Mouse (Mus musculus) adrenal gland, postnatal 4 days (tissue): ENCODE measurements around the gene Arhgdia. TPM values are rescaled to one million over a fixed set of nuclear protein-coding genes. Genes with fewer than 3 reads are reported as not detected.

Experiments
- DNase-seq, 2 experiments: peaks; one replicate each; pipeline ENCODE4 v3.0.0; 2021 to 2022; ENCODE audit warnings: low spot score in 2 of 2, mixed read lengths in 2 of 2
- long read RNA-seq, 2 experiments: library from polyadenylated mRNA; stranded (forward); transcript quantifications; one replicate each; pipeline ENCODE4 v2.0.0; 2021
- total RNA-seq, 2 experiments: library from RNA; stranded (reverse); gene quantifications; 2 replicates each; pipeline ENCODE4 v1.2.3; 2021

Arhgdia gene
- 100 to 1,000 TPM; 321 to 354 TPM for total RNA-seq
- long read RNA-seq, experiment 1, transcript Arhgdia-201 (6 exons, 2,150 nt), result minor isoform, 11 of 493 reads
- long read RNA-seq, experiment 1, transcript Arhgdia-202 (6 exons, 1,867 nt), result major isoform, 415 of 493 reads
- long read RNA-seq, experiment 1, partial matches to known transcripts, result 16 of 493 reads
- long read RNA-seq, experiment 1, other reads (novel, unspliced or antisense), result 51 of 493 reads
- long read RNA-seq, experiment 2, transcript Arhgdia-202 (6 exons, 1,867 nt), result major isoform, 309 of 416 reads
- long read RNA-seq, experiment 2, transcript Arhgdia-201 (6 exons, 2,150 nt), result minor isoform, 10 of 416 reads
- long read RNA-seq, experiment 2, partial matches to known transcripts, result 8 of 416 reads
- long read RNA-seq, experiment 2, other reads (novel, unspliced or antisense), result 89 of 416 reads

DNA sequence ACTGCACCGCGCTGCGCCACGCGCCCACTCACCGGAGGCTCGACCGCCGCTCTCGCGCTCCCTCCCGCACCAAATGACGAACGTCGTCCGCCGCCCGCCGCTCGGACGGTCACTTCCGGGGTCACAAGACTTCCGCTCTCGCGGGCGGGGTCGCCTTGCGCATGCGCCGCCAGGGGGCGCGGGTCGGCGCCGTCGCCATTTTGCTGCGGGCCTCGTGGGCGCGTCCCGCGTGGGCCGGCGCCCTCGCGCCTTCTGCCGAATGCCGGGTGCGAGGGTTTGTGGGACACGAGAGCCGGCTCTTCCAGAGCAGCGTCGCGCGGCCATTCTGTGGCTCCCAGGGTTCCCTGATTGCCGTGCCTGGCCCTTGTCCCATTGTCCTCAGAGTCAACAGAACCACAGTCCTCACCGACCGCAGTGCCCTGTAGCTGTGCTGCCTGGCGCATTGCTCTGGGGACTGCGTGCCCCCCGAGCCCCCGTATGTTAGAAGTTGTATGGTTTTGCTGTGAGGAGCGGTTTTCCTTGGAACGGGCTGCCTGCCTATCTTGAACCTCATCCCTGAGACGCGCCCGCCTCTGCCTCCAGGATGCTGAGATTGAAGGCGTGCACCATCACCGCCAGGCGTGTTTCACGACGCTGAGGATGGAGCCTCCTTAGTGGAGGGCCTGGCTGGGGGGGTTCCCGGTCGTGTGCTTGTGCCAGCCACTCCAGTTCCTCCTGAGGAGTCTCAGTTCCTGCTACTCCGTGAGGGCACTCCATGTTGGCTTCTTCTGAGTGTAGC lies at the start of gene Arhgdia:
Arhgdia (minus strand) TSS at position 135 of the 778 bp plus-strand sequence.
- peak; percentile 80 to 83 for DNase-seq

DNA sequence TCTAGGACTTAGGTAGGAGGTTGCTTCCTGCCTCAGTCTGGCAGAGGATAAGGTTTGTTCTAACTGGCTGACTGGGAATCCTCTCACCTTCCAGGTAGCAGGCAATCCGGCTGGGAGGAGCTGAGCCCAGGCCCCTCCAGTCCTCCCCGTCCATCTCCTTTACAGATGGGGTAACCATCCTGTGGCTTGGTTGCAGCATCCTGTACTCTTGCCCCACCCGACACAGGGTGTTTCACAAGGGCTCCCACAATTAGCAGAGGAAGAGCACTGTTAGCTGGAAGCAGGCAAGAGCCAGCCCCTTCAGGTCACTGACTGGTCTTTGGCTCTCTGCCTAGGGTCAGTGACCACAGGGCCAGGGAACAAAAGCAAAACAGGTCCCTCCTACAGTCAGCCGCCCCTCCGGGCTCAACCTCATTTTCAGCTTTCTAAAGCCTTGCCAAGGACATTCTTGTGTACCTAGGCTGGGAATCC lies 49.0 kb upstream of the Arhgdia start:
- DNase-seq, result no peak

DNA sequence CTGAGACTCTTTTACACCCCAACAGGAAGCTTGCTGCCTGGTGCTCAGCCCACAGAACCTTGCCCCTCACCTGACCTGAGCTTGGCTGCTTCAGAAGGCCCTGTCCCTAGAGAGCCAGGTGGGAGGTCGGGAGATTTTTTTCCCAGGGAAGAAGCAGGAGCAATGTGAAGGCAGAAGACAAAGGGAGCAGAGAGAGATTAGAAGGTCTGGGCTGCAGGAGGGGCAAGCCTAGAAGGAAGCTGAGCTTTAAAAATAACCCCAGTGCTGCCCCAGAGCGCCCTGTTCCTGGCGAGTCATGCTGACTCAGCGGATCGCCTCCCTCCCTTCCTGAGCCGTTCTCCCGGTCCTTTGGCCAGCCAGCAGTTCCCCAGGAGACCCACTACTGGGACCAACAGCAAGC lies 48.5 kb upstream of the Arhgdia start:
- no peak for DNase-seq

DNA sequence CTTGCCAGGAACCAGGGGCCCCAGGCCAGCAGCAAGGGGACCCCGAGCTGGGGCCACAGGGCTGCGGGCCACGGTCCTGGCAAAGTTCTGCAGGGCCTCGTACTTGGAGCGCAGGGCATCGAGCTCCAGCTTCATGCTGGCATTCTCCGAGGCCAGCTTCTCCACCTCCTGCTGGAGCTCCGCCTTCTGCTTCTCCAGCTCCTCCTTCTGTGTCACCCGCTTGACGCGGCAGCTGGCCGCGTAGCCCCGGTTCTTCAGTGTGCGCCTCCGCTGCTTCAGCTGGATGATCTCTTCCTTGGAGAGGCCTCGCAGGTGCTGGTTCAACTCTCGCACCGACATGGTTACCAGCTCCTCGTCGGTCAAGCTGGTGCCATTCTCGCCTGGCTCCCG lies 47.9 kb upstream of the Arhgdia start:
- no peak for DNase-seq

DNA sequence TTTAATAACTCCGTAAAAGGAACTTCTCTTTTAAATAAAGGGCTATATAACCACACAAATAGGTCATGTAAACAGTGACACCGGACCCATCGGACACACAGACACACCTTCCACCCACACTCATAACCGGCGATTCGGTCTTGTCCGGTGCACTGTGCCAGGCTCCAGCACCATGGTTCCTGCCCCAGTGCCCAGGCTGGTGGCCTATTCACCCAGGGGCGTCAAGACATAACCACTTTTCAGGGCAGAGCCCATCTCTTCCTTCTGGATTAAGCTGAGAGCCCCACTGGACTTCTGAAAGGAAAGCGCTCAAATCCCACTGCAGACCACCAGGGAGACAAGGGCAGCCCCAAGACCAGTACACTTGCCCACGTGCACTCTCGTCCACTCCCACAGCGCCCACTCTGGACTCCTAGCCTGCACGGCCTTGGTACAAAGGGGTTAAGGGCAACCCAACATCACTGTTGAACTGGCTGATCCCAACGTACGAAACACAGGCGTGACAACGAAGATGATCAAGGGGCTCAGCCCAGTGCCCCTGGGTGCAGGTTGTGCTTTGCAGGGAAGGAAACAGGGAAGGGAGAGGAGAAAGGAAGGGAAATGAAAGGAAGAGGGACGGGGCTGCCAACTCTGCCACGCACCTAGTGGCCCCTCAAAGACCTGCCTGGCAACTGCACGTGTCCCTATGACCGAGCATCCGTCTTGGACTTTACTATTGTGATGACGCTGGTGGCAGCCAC lies 47.3 kb upstream of the Arhgdia start:
- no peak for DNase-seq

DNA sequence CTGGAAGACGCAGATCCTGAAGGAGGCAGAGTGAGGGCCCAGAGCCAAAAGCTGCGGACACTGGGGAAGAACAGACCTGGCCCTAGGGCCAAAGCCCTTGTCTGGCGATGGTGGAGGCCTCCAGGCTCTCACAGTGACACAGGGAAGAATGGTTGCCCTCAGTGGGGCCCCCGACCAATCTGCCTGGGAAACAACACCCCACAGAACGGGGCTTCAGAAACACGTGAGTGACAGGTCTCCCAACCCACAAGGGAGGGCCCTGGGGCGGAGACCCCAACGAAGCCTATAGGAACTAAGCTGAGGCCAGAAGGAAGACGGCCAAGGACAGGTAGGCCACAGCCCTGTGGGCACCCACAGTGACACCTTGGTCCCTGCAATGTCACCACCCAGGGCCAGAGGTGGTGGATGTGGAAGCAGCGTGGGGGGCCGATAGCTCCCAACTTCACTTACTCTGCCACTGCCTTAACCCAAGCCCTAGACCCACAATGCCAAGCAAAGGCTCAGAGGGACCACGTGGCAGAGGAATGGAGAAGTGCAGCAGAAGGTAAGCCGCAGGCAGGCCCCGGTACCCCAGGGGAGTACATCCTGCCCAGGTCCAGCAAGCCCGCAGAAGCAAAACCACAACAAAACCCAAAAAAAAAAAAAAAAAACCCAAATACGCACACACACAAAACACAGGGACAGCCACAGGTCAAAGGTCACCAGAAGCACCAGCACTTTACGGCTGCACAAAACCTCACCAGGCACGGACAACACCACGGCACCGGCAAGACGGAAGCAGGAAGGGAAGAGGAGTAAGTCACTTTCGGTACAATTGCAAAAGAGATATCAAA lies 46.3 kb upstream of the Arhgdia start:
- no peak for DNase-seq

DNA sequence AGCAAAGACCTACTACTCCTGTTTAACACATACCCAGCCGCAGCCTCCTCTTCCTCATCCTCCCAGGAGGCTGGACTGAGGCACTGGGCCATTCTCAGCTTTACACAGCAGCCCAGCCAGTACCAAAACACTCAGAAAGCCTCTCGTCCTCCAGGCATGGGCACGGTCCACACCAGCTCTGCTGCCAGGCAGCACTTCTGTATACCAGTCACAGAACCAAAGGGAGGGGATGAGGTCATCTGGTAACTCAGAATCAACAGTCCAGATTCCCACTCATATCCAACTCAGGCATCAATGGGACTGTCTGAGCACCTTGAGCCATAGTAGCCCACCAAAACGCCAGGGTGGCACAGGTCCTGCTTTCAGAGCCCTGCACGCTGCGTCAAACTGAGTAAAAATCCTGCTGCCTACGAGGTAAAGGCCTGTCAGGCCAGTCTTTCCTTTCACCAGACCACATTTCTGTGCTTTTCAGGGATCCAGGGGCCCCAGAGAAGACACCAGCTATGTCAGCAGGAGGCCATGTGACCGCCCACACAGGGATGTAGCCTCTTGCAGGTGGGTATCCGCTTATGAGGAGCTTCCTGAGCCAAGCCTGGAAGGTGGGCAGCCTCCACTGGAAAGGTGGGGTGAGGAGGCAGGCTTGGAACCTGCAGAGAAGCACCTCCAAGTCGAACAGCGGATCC lies 45.5 kb upstream of the Arhgdia start:
- no peak for DNase-seq

DNA sequence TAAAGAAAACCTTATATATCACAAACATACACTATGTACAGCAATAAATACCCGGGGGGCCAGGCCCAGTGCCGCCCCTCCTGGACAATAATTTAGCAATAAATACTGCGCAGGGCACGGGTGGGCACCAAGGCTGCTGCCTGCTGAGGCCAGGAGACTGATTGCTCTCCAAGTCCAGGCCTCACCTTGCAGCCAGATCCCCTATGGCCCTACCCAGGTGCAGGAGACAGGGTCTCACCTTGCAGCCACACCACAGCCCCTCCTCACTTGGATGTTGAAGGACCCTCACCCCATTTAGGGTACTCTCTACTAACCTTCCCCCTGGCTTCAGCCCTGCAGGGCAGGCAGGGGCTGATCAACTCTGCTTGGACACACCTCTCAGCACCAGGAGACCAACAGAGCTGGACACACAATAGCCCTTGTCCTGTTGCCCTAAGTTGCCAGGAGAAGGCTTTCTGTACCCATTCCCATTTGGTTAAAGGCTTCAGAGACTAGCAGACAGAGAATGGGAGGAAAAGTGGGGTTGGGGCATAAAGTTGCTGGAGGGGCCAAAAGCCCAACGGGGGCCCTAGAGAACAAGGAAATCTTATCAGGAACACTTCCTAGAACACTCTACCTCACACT lies 43.8 kb upstream of the Arhgdia start, which contains the start of gene Sirt7:
Sirt7 (minus strand) TSS at position 89 of the 624 bp plus-strand sequence.
- DNase-seq, result no peak

DNA sequence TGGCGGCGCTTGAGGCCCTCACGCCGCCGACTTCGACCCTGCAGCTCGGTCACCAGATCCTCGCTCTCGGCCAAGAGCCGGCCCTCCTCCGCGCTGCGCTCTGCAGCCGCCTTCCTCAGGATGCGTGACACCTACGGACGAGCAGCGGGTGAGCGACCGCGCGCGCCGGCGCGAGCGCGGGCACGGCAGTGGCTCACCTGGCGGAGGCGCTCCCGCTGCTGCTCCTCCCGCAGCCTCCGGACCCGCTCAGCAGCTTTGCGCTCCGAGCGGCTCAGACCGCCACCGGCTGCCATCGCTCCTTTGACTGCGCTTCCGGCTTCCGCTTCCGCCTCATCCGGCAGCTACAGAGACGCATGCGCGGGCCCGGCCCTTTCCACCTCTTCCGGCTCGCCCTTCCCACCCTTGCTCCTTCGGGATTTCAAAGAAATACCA lies 43.3 kb upstream of the Arhgdia start:
- DNase-seq, result peak; percentile 59 to 65

DNA sequence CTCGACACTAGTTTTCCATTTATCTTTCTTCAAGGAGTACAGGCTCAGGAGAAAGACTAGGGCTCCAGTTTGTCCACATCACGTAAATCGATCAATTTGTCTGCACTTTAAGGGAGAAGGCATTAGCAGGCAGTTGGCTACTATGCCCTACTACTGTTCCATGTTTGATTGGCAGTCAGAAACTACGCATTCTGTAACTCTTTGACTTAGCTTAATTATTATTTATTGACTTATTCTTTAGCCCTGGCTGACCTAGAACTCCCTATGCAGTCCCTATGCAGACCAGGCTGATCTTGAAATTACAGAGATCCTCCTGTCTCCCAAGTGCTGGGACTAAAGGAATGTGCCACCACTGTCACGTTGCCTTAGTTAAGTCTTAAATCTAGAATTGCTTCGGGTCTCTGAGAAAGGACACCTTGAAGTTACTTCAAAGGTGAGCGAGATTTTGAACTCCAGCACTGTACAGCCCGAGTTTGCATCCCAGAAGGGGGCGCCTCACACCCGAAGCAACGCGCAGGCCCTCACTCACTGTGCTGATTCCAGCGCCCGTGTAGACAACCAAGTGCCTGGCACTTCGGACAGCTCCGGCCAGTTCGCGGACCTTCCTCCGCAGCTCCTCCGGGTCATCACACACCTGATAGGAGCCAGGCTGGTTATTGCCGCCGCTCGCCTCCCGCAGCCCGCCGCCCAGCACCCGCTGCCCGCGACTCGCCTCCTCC lies 42.7 kb upstream of the Arhgdia start:
- no peak for DNase-seq

DNA sequence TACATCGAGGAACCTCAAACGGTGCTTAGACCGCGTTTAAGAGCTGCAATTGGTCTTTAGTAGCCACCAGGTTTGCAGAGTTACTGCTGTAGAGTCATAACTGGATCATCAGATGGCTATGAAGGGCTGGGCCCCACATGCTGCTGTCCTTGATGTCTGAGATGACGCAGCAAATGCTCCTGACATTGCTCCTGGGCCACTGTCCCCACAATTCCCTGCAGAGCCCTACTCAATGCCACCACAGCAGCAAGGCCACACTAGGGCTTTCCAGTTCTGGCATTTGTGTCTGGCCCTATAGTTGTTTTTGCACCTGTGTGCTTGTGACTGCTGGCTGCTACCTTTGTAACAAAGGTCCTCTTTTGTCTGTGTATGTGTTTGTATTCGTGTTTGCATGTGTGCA lies 41.4 kb upstream of the Arhgdia start:
- no peak for DNase-seq

DNA sequence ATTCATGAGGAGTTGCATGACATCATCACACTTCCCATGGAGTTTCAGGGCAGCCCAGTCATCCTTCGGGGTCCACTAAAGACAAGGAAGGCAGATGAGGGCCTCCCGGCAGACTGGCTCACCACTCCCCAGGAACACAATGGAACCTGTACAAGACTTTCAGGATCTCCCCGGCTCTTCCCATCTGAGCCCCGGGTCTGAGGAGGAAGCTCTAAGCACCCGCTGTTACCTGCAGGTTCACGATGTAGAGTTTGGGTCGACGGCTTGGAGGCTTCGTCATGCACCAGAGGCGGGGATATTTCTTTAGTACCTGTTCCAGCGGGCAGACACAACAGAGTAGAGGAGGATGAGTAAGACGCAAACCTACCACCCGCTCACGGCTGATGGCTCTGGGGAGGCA lies 38.8 kb upstream of the Arhgdia start:
- no peak for DNase-seq

DNA sequence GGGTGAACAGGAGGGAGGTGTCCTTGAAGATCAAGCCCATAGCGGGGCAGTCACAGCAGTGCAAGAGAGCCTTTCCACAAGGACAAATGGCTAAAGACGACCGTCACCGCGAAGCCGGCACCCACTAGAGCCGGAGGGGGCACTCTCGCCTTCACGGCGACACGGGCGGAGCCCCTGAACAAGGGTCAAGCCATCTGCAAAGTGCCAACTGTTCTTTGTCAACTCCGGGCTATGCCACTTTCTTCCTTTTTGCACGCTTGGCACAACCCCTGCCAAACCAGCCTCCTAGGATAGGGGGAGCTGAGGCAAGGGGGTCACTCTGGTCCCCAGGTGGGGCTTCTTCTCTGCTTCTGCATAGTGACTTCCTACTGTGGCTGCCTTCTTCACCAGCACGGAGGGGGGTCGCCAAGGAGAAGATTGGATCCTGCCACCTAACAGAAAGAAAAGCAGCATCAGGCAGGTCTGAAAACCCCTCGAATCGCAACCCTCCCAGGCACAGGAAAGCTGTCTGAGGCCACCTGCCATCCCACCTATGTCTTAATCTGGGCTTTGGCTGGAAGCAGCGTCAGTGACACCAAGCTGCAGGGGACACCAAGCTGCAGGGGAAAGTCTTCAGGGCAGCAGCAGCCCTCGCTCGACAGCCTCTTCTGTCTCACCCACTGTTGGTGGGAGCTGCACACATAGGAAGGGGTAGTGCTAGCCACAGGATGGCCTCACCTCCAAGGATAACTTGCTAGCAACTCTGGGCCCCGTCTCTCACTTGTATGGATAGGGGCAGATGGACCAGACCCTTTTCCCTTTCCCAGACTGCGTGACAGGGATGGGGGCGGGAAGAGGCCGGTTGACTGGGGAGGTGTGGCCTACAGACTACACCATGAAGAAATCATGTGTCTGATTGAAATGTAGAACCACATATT lies 37.5 kb upstream of the Arhgdia start:
- DNase-seq, result no peak

DNA sequence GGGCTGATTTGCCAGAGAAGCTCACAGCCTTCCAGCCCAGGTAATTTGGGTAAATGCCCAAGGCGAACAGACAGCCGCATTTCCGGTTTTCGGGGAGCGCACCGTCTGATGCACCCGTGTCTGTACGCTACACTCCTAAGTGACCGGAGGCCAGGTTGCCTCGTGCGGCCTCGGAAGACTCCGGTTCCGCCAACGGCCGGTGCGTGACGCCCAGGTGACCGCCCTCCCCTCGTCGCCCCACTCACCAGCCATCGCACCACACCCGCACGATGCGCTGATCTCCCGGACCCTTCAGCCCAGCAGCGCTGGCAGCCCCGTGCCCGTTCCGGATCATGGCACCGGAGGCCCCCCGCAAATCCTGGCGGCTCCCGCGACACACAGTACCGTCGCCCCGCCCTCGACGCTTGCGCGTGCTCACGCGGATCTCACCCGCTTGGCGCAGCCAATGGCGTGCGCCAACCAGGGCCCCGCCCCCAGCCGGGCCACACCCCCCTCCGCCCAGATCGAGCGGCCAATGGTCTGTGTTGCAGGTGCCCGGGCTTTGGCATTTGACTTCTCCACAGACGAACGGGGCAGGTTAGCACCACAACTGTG lies 36.2 kb upstream of the Arhgdia start, which contains the start of gene Pcyt2:
Pcyt2 (minus strand) TSS at position 418 of the 594 bp plus-strand sequence.
- peak; percentile 85 to 88 for DNase-seq

DNA sequence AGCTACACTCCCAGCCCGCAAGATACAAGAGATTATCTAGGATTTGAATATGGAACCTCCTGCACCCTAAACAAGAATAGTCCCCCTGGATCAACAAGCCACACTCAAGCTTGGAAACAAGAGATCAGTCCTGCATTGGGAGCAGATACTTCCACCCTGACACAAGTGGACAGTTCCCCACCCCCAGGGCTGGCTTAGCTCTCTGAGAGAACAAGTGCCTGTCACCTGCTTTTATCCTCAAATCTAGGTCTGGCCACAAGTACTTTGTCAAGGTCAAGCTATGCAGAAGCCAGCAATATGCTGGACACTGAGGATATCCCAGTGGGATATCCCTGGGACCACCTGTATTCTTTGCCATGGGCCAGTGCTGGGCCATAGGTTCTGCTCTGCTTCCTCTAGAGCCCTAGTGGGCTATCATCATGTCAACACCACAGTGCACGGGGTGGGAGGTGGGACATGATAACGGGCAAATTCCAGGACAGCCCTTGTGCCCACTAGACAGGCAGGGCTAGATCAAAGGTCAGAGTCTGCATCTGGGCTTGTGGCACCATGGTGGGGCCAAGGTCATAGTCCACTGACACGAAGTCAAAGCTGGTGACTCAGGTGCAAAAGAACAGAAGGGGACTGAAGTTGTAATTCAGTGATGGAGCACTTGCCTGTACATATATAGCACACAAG lies 35.3 kb upstream of the Arhgdia start:
- no peak for DNase-seq

DNA sequence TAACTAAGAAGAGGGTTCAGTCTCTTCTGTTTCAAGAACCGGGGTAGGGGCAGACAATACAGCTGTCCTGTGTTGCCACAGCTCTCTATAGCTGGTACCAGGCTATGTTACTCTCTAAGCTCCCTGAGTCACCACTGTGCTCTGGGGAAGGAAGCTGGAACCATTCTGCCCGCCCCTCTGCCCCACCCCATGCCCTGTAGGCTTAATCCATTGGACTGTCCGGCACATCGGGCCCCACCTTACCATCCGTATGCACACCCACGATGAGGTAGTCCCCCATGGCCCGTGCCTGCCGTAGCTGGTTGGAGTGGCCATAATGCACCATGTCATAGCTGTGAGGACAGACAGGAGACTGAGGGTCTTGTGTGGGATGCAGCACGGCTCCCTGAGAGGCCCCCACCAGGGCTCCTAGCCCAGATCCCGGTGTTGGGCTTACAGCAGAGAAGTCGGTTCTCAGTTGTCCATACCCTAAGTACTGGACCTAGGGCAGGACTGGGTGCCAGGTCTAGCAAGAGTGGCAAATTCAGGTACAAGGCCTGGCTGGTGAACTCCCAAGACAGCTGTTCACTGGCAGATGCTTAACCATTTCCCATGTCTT lies 34.3 kb upstream of the Arhgdia start:
- no peak for DNase-seq
